Mouse (Mus musculus) adrenal gland, postnatal 25 days (tissue): ENCODE measurements around the gene Rfx6. TPM values are rescaled to one million over a fixed set of nuclear protein-coding genes. Genes with fewer than 3 reads are reported as not detected.

ENCODE experiments used
- DNase-seq: peaks from one replicate; pipeline ENCODE4 v3.0.0; 2021; ENCODE audit warnings: mixed read lengths
- long read RNA-seq: library from polyadenylated mRNA; stranded (forward); transcript quantifications from one replicate; pipeline ENCODE4 v2.0.0, GENCODE M21; 2021
- total RNA-seq: library from RNA; stranded (reverse); gene quantifications from 2 replicates; pipeline ENCODE4 v1.2.3, GENCODE M21; 2021

The Rfx6 gene
- not detected in 2 replicates for total RNA-seq
- long read RNA-seq, result 0 reads

DNA sequence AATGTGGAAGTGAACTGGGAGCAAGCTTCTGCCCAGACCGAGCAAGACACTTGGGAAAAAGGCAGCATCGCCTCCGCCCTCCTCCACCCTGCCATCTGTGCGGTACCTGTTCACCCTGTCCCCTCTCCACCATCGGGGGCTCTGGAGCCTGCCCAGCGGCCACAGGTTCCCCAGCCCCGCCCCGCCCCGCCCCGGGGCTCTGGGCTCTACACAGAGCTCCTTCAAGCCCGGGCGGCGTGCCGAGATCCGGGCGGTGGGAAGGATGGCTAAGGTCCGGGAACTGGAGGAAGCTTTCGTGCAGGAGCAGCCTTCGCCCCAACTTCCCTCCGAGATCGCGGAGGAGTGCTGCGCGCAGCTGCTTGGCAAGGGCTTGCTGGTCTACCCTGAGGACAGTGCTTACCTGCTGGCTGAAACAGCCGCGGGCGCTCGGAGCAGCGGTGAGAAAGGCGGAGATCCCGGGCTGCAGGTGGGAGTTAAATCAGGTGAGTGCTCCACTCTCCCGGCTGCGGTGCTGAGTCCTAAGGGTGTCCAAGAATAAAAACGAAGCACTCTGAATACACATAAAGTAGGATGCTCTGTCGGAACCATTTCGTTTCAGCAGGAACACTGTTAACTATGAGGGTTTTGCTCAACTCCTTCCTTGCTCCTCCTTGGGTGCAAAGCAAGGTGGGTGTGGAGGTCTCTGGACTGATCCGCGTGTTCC is at the start of gene Rfx6:
Gene Rfx6 (plus strand): TSS at position 209 of the 703 bp plus-strand sequence.
- no peak for DNase-seq

DNA sequence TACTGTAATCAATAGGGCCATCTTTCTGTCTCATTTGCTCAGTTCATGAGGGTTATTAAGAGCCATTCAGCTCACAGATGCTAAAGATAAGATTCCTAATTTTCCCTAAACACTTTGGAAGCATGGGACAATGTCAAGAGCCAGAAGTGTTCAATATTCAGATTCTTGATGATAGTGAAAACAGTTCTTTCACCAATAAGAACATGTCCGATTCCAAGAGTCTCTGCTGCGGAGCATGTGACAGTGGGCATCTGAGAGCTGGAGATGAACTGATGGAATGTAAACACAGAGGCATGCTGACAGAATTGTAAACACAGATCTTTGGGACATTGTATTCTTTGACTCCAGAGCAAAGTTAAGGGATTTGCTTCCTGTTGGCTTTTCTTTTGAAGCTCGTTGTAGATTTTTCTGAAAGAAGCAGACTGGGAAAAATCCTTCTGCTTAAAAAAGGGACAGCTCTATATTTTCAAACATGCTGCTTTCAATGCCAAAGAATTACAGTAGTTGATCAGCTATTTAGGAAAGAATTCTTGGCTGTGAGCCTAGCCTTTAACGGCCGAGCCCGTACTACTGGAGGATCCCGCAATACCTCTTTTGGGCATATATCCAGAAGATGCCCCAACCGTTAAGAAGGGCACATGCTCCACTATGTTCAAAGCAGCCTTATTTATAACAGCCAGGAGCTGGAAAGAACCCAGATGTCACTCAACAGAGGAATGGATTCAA is 46.0 kb upstream of the Rfx6 start, which contains the start of gene Gprc6a:
Gene Gprc6a (minus strand): TSS at position 51 of the 726 bp plus-strand sequence.
- no peak for DNase-seq

DNA sequence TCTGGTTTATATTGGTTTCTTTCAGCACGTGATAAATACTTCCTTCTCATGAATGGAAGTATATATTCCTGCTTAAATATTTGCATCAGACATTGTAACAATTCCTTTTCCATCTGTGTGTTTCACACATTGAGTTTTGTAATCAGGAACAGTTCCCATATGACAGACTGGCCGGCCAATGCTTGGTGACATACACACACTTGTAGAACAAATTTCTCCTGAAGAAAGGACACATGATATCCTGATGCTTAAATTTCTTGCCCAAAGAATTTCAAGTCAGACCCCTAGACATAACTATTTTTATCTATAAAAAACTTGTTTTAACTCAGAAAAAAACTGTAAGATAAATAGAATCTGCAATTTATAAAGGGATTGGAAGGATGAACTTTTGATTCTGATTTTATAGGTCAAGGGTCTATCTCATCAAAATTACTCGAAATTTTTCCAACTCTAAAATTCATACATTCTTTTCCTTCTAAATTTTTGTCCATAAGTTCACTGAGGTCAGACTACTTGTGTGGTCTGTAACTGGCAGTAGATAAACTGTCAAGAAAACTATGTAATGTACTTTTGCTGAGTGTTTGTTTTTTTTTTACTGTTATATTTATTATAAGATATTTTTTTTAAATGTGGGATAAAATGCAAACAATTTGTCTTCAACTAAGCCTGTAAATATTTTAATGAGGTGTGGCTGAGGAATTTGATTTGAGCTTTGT is 27.9 kb upstream of the Rfx6 start:
- DNase-seq, result no peak

DNA sequence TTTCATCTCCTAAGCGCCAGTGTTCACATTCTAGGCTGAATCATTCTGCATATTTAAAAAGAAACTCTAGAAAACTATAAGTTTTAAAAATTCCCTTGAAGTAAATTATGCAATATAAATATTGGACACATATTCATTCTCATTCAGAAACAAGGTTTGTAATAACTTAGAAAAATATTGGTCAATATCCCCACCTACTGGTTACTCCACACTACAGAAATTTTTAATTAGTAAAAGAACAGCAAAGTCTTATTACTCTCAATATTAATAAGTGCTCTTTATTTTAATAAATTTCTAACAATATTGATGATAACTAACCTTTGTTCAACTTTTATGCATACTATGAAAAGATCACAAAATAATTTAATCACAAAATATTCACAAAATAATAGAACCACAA is 20.2 kb upstream of the Rfx6 start:
- DNase-seq, result no peak

DNA sequence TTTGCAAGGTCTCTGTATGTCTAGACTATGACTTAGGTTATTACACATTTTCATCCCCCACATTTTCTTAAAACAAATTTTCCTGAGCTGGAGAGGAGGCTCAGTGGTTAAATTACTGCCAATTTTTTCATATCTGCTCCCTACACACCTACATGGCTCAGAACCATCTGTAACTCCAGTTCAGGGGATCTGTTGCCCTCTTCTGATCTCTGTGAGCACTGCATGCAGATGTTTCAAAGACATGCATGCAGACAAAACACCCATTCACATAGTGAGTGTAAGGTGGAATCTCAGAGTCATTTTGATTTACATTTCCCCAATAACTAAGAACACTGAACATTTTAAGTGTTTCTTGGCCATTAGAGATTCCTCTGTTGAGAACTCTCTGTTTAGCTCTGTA is 8.2 kb upstream of the Rfx6 start:
- DNase-seq, result no peak

DNA sequence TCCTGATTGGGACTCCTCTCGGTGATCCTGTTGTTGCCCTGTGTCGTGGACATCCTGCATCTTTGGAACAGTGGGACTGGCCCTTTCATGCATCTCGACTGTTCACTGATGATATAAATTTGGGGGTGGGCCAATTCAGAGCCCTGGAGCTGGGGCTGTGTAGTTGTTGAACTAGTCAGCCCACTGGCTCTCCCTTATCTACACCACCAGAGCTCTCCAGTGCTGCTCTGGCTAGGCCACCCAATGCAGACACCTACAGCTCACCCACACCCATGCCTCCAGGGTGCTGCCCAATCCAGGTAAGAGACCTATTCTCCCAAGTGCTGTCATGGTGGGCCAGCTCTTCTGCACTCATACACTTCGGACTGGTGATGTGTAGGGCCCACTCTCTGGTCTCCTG is 6.0 kb upstream of the Rfx6 start:
- no peak for DNase-seq

DNA sequence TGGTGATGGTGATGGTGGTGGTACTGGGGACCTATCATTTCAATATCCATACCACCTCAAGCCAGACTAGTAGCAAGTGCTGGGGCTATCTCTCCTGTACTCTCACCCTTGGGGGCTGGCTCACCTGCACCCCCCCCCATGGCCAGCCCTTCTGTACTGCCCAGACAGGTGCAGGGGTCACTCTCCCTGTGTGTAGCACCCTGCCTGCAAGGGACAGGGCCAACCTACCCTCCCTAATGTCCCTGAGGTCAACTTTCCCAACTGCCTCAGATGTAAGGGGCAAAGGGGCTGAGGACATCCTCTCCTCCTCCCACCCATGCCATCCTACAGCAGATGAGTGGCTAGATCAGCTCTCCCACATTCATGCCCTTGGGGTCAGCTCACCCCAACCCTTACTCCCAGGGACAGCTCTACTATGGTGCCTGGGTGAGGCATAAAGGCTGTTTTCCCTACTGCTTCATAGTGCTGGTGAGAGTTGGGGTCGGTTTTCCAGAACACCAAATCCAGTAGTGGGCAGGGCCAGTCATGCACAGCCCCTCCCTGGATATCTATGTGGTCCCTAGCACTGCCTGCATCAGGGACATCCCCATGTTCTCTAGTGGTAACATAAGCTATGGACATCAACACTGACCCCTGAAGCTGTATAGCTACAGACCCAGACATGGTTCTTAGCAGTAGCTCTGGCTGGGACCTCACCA is 5.3 kb upstream of the Rfx6 start:
- DNase-seq, result no peak

DNA sequence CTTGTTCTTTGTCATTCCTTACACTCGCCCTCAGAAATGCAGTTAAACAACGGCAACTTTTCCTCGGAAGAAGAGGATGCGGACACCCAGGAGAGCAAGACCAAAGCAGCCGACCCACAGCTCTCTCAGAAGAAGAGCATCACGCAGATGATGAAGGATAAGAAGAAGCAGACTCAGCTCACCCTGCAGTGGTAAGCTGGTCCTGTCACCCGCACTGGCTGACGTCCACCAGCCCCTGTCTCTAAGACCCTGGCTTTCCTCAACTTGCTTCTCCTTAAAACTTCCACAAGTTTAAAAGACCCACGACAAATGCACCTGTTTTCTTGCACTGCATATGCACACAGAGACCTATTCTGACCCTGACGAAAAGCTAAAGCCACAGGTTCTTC is 689 bp downstream of the Rfx6 start:
- DNase-seq, result no peak

DNA sequence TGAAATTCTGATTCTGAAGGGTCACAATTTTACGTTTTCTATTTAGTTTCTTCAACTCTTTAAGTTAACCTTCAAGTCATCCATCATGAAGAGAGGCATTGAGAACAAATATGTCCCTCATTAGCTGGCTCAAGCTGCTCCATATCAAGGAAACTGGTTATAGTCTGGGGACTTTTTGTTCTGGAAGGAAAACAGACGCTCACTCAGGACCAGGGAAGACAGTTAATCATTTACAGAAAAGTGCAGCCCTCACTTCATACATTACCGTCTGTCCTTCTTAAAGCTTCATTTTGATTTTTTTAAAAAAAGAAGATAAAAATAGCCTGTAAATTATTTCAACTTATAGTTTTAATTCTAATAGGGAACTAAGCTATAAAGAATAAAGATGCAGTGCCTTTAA is 43.3 kb downstream of the Rfx6 start:
- DNase-seq, result no peak

DNA sequence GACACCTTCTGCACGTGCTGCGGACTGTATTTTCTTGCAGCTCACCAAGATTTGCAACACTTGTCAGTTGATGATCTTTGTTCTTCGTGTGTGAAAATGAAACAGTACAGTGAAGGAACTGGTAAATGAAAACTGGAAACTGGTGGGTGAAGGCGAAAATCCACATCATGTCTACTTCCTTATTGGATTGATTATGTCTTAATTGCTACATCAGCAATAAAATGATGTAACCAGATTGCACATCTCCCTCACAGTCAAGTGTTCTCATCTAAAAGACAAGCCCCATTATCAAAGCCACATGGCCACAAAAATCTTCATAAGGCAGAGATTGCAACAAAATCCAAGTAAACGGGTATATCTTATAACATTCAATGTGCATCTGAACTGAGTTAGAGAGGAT is 83.9 kb downstream of the Rfx6 start:
- DNase-seq, result no peak

DNA sequence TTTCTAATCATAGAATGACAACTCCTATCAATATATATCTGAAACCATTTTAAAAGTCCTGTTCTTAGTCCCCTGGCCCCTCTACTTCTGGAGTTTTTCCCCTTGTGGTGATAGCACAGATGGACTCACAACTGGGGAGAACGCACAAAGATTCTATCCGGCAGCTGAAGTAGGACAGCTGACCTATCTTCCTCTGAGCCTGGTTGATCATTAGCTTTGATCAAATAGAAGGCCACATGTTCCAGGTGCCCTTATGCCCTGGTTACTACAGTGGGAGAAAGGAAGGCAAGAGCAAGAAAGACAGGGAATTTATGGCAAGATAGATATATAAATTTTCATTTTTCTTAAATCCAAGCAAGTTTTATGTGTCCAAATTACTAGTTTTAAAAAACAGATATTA is 85.7 kb downstream of the Rfx6 start:
- no peak for DNase-seq

DNA sequence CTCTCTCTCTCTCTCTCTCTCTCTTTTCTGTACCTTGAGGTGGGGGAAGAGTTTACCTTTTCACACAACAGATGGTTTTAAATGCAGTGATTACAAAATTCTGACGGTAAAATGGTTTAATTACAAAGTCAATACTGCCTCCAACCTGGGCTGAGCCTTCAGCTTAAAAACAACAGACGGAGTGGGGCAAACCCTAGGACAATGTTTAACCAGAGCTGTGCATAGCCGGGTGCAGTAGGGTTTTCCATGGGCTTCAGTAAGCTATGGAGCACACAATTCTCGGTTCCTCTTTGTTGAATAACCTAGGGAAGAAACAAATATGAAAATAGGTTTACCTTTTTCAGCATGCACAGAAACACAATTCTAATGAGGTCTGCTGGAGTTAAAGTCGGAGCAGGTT is 90.9 kb downstream of the Rfx6 start:
- no peak for DNase-seq

DNA sequence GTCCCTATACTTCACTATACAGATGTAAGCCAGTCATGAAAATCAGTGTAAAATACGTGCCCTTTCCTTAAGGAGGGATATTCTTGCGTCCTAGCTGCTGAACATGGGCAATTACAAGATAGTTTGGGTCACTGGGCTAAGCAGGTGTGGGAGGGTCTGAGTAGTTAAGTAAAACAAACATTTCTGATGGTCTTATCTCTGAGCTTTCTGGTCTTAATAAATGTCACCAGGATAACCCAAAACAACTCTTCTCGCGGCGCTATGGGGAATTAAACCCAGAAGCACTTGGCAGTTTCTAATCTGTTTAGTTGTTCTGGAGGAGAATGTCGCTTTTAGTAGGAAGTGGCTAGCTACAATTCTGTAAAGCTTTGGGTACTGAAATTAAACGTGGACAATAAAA is 91.7 kb downstream of the Rfx6 start:
- no peak for DNase-seq

DNA sequence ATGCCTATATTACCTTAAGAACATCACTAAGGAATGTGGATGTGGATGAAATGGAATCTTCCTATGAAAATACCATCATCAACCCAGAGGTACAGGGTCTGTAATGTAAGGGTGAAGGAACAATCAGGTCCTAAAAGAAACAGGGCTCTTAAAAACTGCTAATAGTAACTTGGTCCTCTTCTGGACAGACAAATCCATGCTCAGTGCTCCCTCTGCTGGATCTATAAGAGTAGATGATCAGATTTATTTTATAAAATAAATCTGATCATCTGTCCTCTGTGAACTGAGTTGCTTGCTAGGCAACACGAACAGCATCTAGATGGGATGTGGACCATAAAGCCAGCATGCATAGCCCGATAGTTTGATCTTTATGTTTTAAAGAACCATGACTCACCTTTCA is 102.1 kb downstream of the Rfx6 start:
- no peak for DNase-seq

Other genes starting within 250 kb of the Rfx6 start
- 1.1 TPM in 1 of 2 replicates, not detected in the other for gene Gm49339, start 197.1 kb upstream of the Rfx6 start, total RNA-seq
- 1.1 and 1.7 TPM in 2 replicates for gene Lilr4b, start 197.1 kb upstream of the Rfx6 start, total RNA-seq
- gene Lilrb4a, start 186.8 kb upstream of the Rfx6 start, total RNA-seq, result 2.0 and 2.5 TPM in 2 replicates
- gene Fam162b, start 87.2 kb upstream of the Rfx6 start, total RNA-seq, result not detected in 2 replicates
- gene Gprc6a, start 46.3 kb upstream of the Rfx6 start, total RNA-seq, result not detected in 2 replicates